Mouse (Mus musculus): Measurements from ENCODE around the gene P2rx7. TPM values are rescaled to one million over a fixed set of nuclear protein-coding genes. Genes with fewer than 3 reads are reported as not detected.

P2rx7 gene
- 3.7 and 4.0 TPM in 2 replicates for polyA plus RNA-seq (2014; fragmentation: Nextera tagmentation; extraction: Ambion mirVana)

- Histone ChIP-seq H3K9ac (no peak within 1 kb of the TSS), H3K9me3 (ENCODE audit: control insufficient read depth, low read length) (no peaks in the 10 kb centered on the region), H3K27ac (peak within 1 kb of the TSS; percentile 52; the same call in 1 of the 2 replicates), H3K4me1 (replicated peaks; ENCODE audit: control insufficient read depth, insufficient read depth, low read length) (no peaks in the 10 kb centered on the region), H3K4me2 (replicated peaks) (peak within 1 kb of the TSS; percentile 25), H3K4me3 (replicated peaks; ENCODE audit: low read length) (peak within 1 kb of the TSS; percentile 15), H3K36me3 (replicated peaks; ENCODE audit: control insufficient read depth, insufficient read depth) (no peaks in the 10 kb centered on the region), H3K27me3 (ENCODE audit: control insufficient read depth, insufficient read depth, low read length) (no peaks in the 10 kb centered on the region)
- no peak for DNase-seq (ENCODE audit: low spot score)
- WGBS = 54% methylated on average over 12 of the region's 12 CpGs
- ATAC-seq (ENCODE audit: low FRiP score) = no peak
Observed at GRCm38 (mm10) chr5:122643701-122644100, at the start of gene P2rx7. P2rx7 (plus strand) TSS chr5:122643911.

- Histone ChIP-seq H3K4me1 (replicated peaks; ENCODE audit: control insufficient read depth, insufficient read depth, low read length) (no peaks in the 10 kb centered on the region), H3K9me3 (ENCODE audit: control insufficient read depth, low read length) (no peaks in the 10 kb centered on the region), H3K9ac (no peak overlapping the region), H3K36me3 (replicated peaks; ENCODE audit: control insufficient read depth, insufficient read depth) (peaks cover 84% of the 10 kb centered on the region), H3K27me3 (ENCODE audit: control insufficient read depth, insufficient read depth, low read length) (no peaks in the 10 kb centered on the region), H3K27ac (no peak overlapping the region), H3K4me3 (replicated peaks; ENCODE audit: low read length) (no peak overlapping the region), H3K4me2 (replicated peaks) (no peak overlapping the region)
- DNase-seq (ENCODE audit: low spot score) (no peak), ATAC-seq (ENCODE audit: low FRiP score) (no peak)
- WGBS = 96% methylated on average over 4 of the region's 4 CpGs
Observed at GRCm38 (mm10) chr5:122595470-122595869, 48.2 kb upstream of the P2rx7 start.

- H3K9me3 ChIP-seq (ENCODE audit: control insufficient read depth, low read length) = no peaks in the 10 kb centered on the region
- no peaks in the 10 kb centered on the region for H3K4me1 ChIP-seq (replicated peaks; ENCODE audit: control insufficient read depth, insufficient read depth, low read length)
- H3K36me3 ChIP-seq (replicated peaks; ENCODE audit: control insufficient read depth, insufficient read depth) = peaks cover 86% of the 10 kb centered on the region
- ATAC-seq (ENCODE audit: low FRiP score) = no peak
- H3K27me3 ChIP-seq (ENCODE audit: control insufficient read depth, insufficient read depth, low read length) = no peaks in the 10 kb centered on the region
- H3K4me2 ChIP-seq (replicated peaks) = no peak overlapping the region
- no peak overlapping the region for H3K27ac ChIP-seq
- no peak overlapping the region for H3K9ac ChIP-seq
- no peak overlapping the region for H3K4me3 ChIP-seq (replicated peaks; ENCODE audit: low read length)
- WGBS = 84% methylated on average over 11 of the region's 11 CpGs
- no peak for DNase-seq (ENCODE audit: low spot score)
Observed at GRCm38 (mm10) chr5:122602233-122602632, 41.5 kb upstream of the P2rx7 start.

- DNase-seq (ENCODE audit: low spot score) = no peak
- H3K36me3 ChIP-seq (replicated peaks; ENCODE audit: control insufficient read depth, insufficient read depth) = peaks cover 86% of the 10 kb centered on the region
- ATAC-seq (ENCODE audit: low FRiP score) = no peak
- no peak overlapping the region for H3K4me2 ChIP-seq (replicated peaks)
- H3K4me3 ChIP-seq (replicated peaks; ENCODE audit: low read length) = no peak overlapping the region
- no peak overlapping the region for H3K9ac ChIP-seq
- no peak overlapping the region for H3K27ac ChIP-seq
- no peaks in the 10 kb centered on the region for H3K4me1 ChIP-seq (replicated peaks; ENCODE audit: control insufficient read depth, insufficient read depth, low read length)
- 76% methylated on average over 2 of the region's 2 CpGs for WGBS
- no peaks in the 10 kb centered on the region for H3K27me3 ChIP-seq (ENCODE audit: control insufficient read depth, insufficient read depth, low read length)
- H3K9me3 ChIP-seq (ENCODE audit: control insufficient read depth, low read length) = no peaks in the 10 kb centered on the region
Observed at GRCm38 (mm10) chr5:122604894-122605293, 38.8 kb upstream of the P2rx7 start.

- Histone ChIP-seq H3K4me2 (replicated peaks) (no peak overlapping the region), H3K27me3 (ENCODE audit: control insufficient read depth, insufficient read depth, low read length) (no peaks in the 10 kb centered on the region), H3K36me3 (replicated peaks; ENCODE audit: control insufficient read depth, insufficient read depth) (peaks cover 31% of the 10 kb centered on the region), H3K9ac (no peak overlapping the region), H3K4me3 (replicated peaks; ENCODE audit: low read length) (no peak overlapping the region), H3K4me1 (replicated peaks; ENCODE audit: control insufficient read depth, insufficient read depth, low read length) (peaks cover 17% of the 10 kb centered on the region; the same call in 1 of the 2 replicates), H3K27ac (peak overlapping the region; percentile 32; the same call in 1 of the 2 replicates), H3K9me3 (ENCODE audit: control insufficient read depth, low read length) (no peaks in the 10 kb centered on the region)
- WGBS = 72% methylated on average over 5 of the region's 5 CpGs
- ATAC-seq (ENCODE audit: low FRiP score) = no peak
- no peak for DNase-seq (ENCODE audit: low spot score)
Observed at GRCm38 (mm10) chr5:122611651-122612050, 32.1 kb upstream of the P2rx7 start.

- Histone ChIP-seq H3K4me1 (replicated peaks; ENCODE audit: control insufficient read depth, insufficient read depth, low read length) (peaks cover 17% of the 10 kb centered on the region; the same call in 1 of the 2 replicates), H3K4me2 (replicated peaks) (peak within 1 kb of the TSS; percentile 84), H3K9ac (peak within 1 kb of the TSS; percentile 92), H3K4me3 (replicated peaks; ENCODE audit: low read length) (peak within 1 kb of the TSS; percentile 91), H3K27me3 (ENCODE audit: control insufficient read depth, insufficient read depth, low read length) (no peaks in the 10 kb centered on the region), H3K36me3 (replicated peaks; ENCODE audit: control insufficient read depth, insufficient read depth) (peaks cover 9% of the 10 kb centered on the region), H3K9me3 (ENCODE audit: control insufficient read depth, low read length) (no peaks in the 10 kb centered on the region), H3K27ac (peak within 1 kb of the TSS; percentile 92)
- ATAC-seq (ENCODE audit: low FRiP score) (peak; percentile 94), DNase-seq (ENCODE audit: low spot score) (peak; percentile 98)
- 1% methylated on average over 67 of the region's 67 CpGs for WGBS
Observed at GRCm38 (mm10) chr5:122613908-122614732, 29.6 kb upstream of the P2rx7 start, which contains the start of gene Ift81. Ift81 (minus strand) TSS chr5:122614518.

- Histone ChIP-seq H3K4me3 (replicated peaks; ENCODE audit: low read length) (no peak overlapping the region), H3K9me3 (ENCODE audit: control insufficient read depth, low read length) (no peaks in the 10 kb centered on the region), H3K9ac (no peak overlapping the region), H3K4me2 (replicated peaks) (no peak overlapping the region), H3K27ac (no peak overlapping the region), H3K4me1 (replicated peaks; ENCODE audit: control insufficient read depth, insufficient read depth, low read length) (peaks cover 8% of the 10 kb centered on the region; the same call in 1 of the 2 replicates), H3K27me3 (ENCODE audit: control insufficient read depth, insufficient read depth, low read length) (no peaks in the 10 kb centered on the region), H3K36me3 (replicated peaks; ENCODE audit: control insufficient read depth, insufficient read depth) (no peaks in the 10 kb centered on the region)
- ATAC-seq (ENCODE audit: low FRiP score) (no peak), DNase-seq (ENCODE audit: low spot score) (no peak)
- 79% methylated on average over 5 of the region's 5 CpGs for WGBS
Observed at GRCm38 (mm10) chr5:122617718-122618117, 26.0 kb upstream of the P2rx7 start.

- no peaks in the 10 kb centered on the region for H3K9me3 ChIP-seq (ENCODE audit: control insufficient read depth, low read length)
- H3K4me1 ChIP-seq (replicated peaks; ENCODE audit: control insufficient read depth, insufficient read depth, low read length) = 0 out of 2 replicates have a peak, but pooled peaks cover 2% of the 10 kb centered on the region
- ATAC-seq (ENCODE audit: low FRiP score) (no peak), DNase-seq (ENCODE audit: low spot score) (no peak)
- 86% methylated on average over 9 of the region's 9 CpGs for WGBS
- H3K36me3 ChIP-seq (replicated peaks; ENCODE audit: control insufficient read depth, insufficient read depth) = no peaks in the 10 kb centered on the region
- no peak overlapping the region for H3K27ac ChIP-seq
- H3K4me2 ChIP-seq (replicated peaks) = no peak overlapping the region
- H3K9ac ChIP-seq = no peak overlapping the region
- H3K4me3 ChIP-seq (replicated peaks; ENCODE audit: low read length) = no peak overlapping the region
- H3K27me3 ChIP-seq (ENCODE audit: control insufficient read depth, insufficient read depth, low read length) = no peaks in the 10 kb centered on the region
Observed at GRCm38 (mm10) chr5:122619686-122620296, 23.9 kb upstream of the P2rx7 start.

- 23% methylated on average over 7 of the region's 7 CpGs for WGBS
- H3K4me2 ChIP-seq (replicated peaks) = no peak overlapping the region
- H3K27ac ChIP-seq = no peak overlapping the region
- H3K36me3 ChIP-seq (replicated peaks; ENCODE audit: control insufficient read depth, insufficient read depth) = no peaks in the 10 kb centered on the region
- H3K4me1 ChIP-seq (replicated peaks; ENCODE audit: control insufficient read depth, insufficient read depth, low read length) = no peaks in the 10 kb centered on the region
- H3K9me3 ChIP-seq (ENCODE audit: control insufficient read depth, low read length) = no peaks in the 10 kb centered on the region
- H3K9ac ChIP-seq = no peak overlapping the region
- ATAC-seq (ENCODE audit: low FRiP score) (no peak; the same call in 1 of the 2 replicates), DNase-seq (ENCODE audit: low spot score) (no peak)
- no peaks in the 10 kb centered on the region for H3K27me3 ChIP-seq (ENCODE audit: control insufficient read depth, insufficient read depth, low read length)
- H3K4me3 ChIP-seq (replicated peaks; ENCODE audit: low read length) = no peak overlapping the region
Observed at GRCm38 (mm10) chr5:122621376-122621886, 22.3 kb upstream of the P2rx7 start.
